Mouse (Mus musculus): ENCODE measurements around the gene Dsp. TPM values are rescaled to one million over a fixed set of nuclear protein-coding genes. Genes with fewer than 3 reads are reported as not detected.

The Dsp gene
- polyA plus RNA-seq, 1 experiment from 2014 or later, result 1.3 TPM

DNA sequence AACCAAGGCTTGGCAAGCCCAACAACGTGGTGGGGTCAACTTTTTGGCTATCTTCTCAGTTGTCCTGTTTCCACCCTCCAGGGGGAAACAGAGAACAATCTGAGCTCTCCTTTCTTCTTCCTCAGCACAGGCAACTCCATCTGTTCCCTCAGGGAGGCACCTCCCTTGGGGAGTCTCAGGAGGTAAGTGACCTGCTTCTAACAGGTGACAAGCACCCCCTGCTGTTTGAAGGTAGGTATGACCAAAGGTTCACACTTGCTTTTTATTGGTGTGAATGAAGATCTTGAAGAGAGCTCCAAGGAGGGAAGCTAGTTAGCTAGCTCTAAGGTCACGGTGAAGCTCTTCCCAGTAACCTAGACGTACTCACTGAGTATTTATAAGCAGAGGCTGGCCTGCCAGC is 84.3 kb downstream of the Dsp start:
- Histone ChIP-seq H3K9me3 (ENCODE audit: control insufficient read depth, low read length) (no peaks in the 10 kb centered on the region; the same call in 1 of the 2 replicates), H3K36me3 (ENCODE audit: control insufficient read depth, insufficient read depth, low read length) (no peaks in the 10 kb centered on the region; the same call in 1 of the 2 replicates), H3K4me3 (ENCODE audit: low read depth, low read length) (no peak overlapping the region), H3K27ac (ENCODE audit: low read depth, low read length) (no peak overlapping the region), H3K4me1 (replicated peaks; ENCODE audit: control insufficient read depth, insufficient read depth, low read length) (no peaks in the 10 kb centered on the region), H3K27me3 (ENCODE audit: control insufficient read depth, insufficient read depth, low read length) (no peaks in the 10 kb centered on the region), H3K9ac (ENCODE audit: low read length) (no peak overlapping the region), H3K4me2 (ENCODE audit: low read depth, low read length, severe bottlenecking) (no peak overlapping the region)
- no peak for ATAC-seq (replicated peaks; ENCODE audit: low FRiP score)
- DNase-seq (ENCODE audit: low spot score), result no peak
- 71% methylated on average over 3 of the region's 3 CpGs for WGBS

DNA sequence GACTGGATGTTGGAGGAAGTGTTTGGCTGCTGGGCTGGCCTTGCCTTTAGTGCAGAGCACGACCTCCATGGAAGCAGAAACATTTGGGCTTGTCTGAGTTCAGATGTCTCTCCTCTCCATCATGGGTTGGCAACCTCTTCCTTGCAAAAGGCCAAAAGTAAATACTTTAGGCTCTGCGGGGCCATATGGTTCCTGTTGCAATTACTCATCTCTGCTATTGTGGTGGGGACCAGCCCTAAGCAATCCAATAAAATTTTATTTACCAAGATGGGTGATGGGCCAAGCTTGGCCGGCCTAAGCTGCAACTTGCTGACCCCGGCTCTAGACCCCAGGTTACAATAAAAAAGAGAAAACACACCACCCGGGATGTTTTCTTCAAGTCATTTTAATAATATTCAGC is 97.1 kb downstream of the Dsp start:
- no peaks in the 10 kb centered on the region for H3K9me3 ChIP-seq (ENCODE audit: control insufficient read depth, low read length)
- no peak overlapping the region for H3K4me2 ChIP-seq (ENCODE audit: low read depth, low read length, severe bottlenecking)
- no peak overlapping the region for H3K4me3 ChIP-seq (ENCODE audit: low read depth, low read length)
- ATAC-seq (replicated peaks; ENCODE audit: low FRiP score) (no peak), DNase-seq (ENCODE audit: low spot score) (no peak)
- no peaks in the 10 kb centered on the region for H3K27me3 ChIP-seq (ENCODE audit: control insufficient read depth, insufficient read depth, low read length)
- WGBS, result 81% methylated on average over 5 of the region's 5 CpGs
- no peaks in the 10 kb centered on the region for H3K36me3 ChIP-seq (ENCODE audit: control insufficient read depth, insufficient read depth, low read length)
- no peak overlapping the region for H3K27ac ChIP-seq (ENCODE audit: low read depth, low read length)
- no peak overlapping the region for H3K9ac ChIP-seq (ENCODE audit: low read length)
- no peaks in the 10 kb centered on the region for H3K4me1 ChIP-seq (replicated peaks; ENCODE audit: control insufficient read depth, insufficient read depth, low read length)

Other genes with a start within 250 kb of the Dsp start
- gene Ssr1, start 157.1 kb upstream of the Dsp start, polyA plus RNA-seq (2014; fragmentation: Nextera tagmentation; extraction: Ambion mirVana), result 112 and 118 TPM in 2 replicates
- gene Riok1, start 114.3 kb upstream of the Dsp start, polyA plus RNA-seq (2014; fragmentation: Nextera tagmentation; extraction: Ambion mirVana), result 49.5 and 53.6 TPM in 2 replicates
- gene Cage1, start 114.2 kb upstream of the Dsp start, polyA plus RNA-seq (2014; fragmentation: Nextera tagmentation; extraction: Ambion mirVana), result 0.87 and 0.99 TPM in 2 replicates
- gene Snrnp48, start 53.6 kb downstream of the Dsp start, polyA plus RNA-seq (2014; fragmentation: Nextera tagmentation; extraction: Ambion mirVana), result 44.8 and 45.5 TPM in 2 replicates
- 2.2 and 3.7 TPM in 2 replicates for gene Bmp6, start 193.8 kb downstream of the Dsp start, polyA plus RNA-seq (2014; fragmentation: Nextera tagmentation; extraction: Ambion mirVana)